Mouse (Mus musculus) cerebellum, adult (tissue): Measurements from ENCODE around the gene Hoxa7.

Source experiments
- ATAC-seq: cut with Nextera tagmentation; 2 replicates; pipeline ENCODE4 v1.9.2; 2017; ENCODE audit warnings: mild to moderate bottlenecking, moderate library complexity, mixed read lengths; ENCODE audit not compliant: insufficient number of reproducible peaks, low FRiP score, low TSS enrichment

Gene Hoxa7

DNA sequence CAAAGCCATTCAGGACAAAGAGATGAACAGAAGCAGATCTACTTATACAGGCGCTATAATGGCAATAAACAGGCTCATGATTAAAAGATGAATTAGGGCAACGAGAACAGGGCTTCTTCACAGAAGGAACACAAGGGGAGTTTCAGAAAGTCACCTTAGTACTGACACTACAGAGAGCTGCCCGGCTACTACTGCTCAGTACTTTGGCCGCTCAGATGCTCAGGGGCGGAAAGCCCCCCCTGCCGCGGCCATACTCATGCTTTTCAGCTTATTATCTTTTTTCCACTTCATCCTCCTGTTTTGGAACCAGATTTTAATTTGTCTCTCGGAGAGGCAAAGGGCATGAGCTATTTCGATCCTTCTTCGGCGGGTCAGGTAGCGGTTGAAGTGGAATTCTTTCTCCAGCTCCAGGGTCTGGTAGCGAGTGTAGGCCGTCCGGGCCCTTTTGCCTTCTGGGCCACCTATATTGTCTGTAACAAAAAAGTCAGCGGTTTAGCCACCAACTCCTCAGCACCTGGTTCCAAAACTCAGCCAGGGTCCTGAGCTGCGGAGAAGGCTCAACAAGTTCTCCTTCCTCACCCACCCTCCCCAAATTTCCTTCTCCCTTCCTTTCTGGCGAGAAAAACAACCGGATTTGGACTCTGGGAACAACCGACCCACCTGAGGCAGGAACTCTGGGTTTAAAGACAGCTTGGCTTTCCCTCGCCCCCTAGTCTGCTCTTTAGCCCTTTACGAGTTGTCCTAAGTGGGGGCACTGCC lies 19.1 kb downstream of the Hoxa7 start:
- no peak for ATAC-seq

GRCm38 (mm10) chr6:52201269-52201668 lies 20.4 kb downstream of the Hoxa7 start:
- no peak for ATAC-seq

GRCm38 (mm10) chr6:52200751-52201250 lies 20.9 kb downstream of the Hoxa7 start:
- ATAC-seq = no peak

- no peak for ATAC-seq
Measured at GRCm38 (mm10) chr6:52200073-52200750, 21.4 kb downstream of the Hoxa7 start.

- no peak for ATAC-seq
Measured at GRCm38 (mm10) chr6:52197271-52197670, 24.4 kb downstream of the Hoxa7 start.

- ATAC-seq = no peak
Measured at GRCm38 (mm10) chr6:52196811-52197210, 24.8 kb downstream of the Hoxa7 start.

DNA sequence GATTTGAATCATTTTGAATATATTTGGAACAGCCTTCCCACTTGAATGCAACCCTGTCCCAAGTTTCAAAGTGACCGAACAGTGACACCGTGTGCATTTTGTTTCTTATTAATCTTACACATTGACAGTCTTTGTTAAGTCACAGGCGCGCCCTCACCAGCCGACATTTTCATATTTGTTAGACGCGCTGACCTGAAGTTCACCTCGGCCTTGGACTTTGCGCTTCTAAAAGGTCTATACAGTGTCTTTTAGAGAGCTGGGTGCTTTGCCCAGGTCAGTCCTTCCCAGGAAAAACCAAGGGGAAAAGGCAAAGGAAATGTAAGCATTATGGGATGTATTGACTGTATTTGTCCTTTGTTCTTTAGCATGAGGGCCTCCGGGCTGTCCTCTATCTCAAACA lies 27.0 kb downstream of the Hoxa7 start:
- ATAC-seq = no peak

- no peak for ATAC-seq
Measured at GRCm38 (mm10) chr6:52191860-52192550, 29.6 kb downstream of the Hoxa7 start.

- no peak for ATAC-seq
Measured at GRCm38 (mm10) chr6:52190906-52191810, 30.5 kb downstream of the Hoxa7 start, which contains the start of gene Hoxa4. Gene Hoxa4 (minus strand): TSS chr6:52191753.

DNA sequence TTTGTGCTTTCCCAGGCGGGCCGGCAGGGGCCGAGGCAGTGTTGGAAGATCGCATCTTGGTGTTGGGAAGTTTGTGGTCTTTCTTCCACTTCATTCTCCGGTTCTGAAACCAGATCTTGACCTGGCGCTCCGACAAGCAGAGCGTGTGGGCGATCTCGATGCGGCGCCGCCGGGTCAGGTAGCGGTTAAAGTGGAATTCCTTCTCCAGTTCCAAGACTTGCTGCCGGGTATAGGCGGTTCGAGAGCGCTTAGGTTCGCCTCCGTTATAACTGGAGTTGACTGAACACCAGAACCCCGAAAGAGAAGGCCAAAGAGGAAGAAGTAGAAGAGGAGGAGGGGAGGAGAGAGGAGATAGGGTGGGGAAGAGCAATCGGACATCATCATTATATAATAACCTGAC lies 31.2 kb downstream of the Hoxa7 start:
- no peak for ATAC-seq

DNA sequence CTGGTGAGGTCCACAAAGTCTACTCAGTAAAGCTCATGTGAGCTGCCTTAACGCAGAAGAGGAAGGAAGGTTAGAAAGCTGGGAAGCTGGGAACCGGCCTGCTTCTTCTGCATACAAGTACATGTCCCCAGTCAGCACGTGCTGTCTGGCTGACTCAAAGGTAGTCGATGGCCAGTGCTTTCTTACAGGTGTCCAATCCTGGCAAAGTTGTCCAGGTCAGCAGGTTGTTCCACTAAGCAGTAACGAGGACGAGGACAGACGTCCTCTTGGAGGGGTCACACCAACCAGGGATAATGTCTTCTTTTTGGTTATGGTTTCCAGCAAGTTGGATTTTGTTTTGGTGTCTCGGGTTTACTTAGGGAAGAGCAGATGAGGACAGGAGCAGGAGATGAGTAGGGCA lies 31.7 kb downstream of the Hoxa7 start:
- ATAC-seq = no peak

DNA sequence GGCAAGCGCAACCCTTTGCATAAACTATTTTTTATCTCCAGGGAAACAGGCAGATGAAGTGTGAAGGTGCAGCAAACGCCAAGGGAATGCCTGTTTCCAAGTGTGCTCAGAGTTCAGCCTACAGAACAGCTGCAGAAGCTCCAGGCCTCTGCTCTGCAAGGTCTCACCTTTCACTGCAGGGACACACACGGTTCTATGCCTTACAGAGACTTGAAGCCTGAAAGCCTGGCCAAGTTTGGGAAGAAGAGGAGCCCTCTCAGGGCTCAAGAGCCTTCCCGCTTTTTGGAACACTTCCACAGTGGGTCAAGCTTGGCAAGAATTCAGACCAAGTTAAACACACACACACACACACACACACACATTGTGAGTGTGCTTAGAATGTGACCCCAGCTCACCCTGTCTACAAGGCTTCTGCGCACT lies 32.5 kb downstream of the Hoxa7 start:
- no peak for ATAC-seq

DNA sequence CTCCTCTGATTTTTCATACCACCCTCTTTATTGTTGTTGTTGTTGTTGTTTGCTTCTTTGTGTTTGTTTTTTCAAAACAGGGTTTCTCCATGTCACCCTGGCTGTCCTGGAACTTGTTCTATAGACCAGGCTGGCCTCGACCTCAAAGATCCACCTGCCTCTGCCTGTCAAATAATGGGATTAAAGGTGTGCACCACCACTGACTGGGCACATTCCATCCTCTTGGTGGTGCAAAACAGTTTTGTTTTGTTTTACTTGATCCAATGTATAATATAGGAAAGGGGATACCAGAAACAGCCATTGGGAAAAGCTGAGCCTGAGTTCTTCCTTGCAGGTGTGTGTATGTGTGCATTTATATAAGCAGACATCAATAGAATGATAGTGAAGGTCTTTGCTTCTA lies 35.2 kb downstream of the Hoxa7 start:
- no peak for ATAC-seq

GRCm38 (mm10) chr6:52185834-52186233 lies 35.8 kb downstream of the Hoxa7 start:
- no peak for ATAC-seq

GRCm38 (mm10) chr6:52185222-52185621 lies 36.4 kb downstream of the Hoxa7 start:
- no peak for ATAC-seq

DNA sequence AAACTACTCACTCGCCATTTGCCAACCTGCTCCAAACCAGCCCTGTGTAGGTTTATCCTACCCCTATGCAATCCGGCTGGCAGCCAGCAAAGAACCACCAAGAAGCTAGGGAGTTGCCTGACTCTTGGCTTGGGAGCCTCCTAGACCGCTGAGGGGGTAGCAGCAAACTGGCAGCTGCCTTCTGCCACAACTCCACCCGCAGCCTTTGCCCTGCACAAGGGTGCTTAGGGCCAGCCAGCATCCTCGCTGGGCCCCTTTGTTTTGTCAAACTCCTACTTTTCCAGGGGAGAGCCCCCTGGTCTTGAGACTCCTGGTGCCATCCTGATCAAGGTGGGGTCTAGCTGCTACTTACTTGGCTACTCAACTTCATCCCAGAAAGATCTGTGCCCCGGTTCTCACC lies 37.0 kb downstream of the Hoxa7 start:
- no peak for ATAC-seq

GRCm38 (mm10) chr6:52183311-52184080 lies 38.2 kb downstream of the Hoxa7 start:
- ATAC-seq = no peak

- no peak for ATAC-seq
Measured at GRCm38 (mm10) chr6:52182793-52183192, 38.9 kb downstream of the Hoxa7 start.

DNA sequence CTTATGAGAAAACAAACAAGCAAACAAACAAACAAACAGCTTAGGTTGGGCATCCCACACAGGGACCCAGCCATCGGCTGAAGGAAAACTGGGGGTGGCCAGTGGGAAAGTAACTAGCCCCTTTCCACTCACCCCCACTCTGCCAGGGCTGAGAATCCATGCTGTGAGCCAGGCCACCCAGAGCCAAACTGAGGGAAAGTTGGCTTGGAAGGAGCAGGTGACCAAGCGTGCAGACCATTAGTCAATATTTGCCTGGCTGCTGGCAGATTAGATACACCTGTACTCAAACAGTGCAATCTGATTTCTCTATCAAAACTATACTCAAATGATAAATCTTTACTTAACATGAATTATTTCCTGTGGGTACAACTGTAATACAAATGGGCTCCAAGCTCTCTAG lies 39.6 kb downstream of the Hoxa7 start:
- ATAC-seq = no peak
